Comparison of ENCODE assay signal across 21 mouse cellular contexts in the genomic region with DNA sequence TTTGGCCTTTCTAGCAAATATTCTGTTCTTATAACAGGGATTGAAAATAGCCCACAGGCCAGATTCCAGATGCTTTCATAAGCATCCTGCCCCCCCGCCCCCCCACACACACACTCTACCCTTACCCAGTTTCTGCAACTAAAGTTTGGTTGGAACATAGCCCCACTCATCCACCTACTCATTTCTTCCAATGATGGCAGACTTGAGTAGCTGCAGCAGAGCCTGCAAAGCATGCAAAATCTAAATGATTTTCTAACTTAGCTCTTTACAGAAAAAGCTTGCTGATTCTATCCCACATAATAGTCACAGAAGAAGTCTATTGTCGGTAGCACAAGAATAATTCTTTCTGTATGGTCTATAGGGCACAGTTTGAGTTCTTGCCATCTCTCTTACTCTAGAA.
"Had no signal": no experiment of that assay in that cellular context is flagged by ENCODE, and none has a peak within 500 bp of the region (broad histone marks: within the 10 kb centered on the region; RNA-seq: fewer than 3 reads in every experiment).

No protein-coding gene starts in this region.

- ATAC-seq: hindbrain, embryonic 16.5 days; inflammation-experienced regulatory T-cells, adult 6 months; intestine, embryonic 15.5 days; intestine, postnatal 0 days had no signal

- DNase-seq: gastrocnemius, postnatal 25 days; heart, adult 18-20 months; heart, postnatal 10 days; heart, postnatal 4 days; kidney, adult 18-20 months; kidney, adult 8-10 months; kidney, postnatal 4 days; liver; liver, embryonic 13.5 days had no signal

- H3K27ac ChIP-seq: heart, embryonic 10.5 days; hindbrain, embryonic 10.5 days; hindbrain, embryonic 12.5 days; hindbrain, embryonic 14.5 days; intestine, embryonic 15.5 days; limb, embryonic 10.5 days; limb, embryonic 12.5 days; liver, embryonic 13.5 days; liver, embryonic 15.5 days had no signal

- H3K4me3 ChIP-seq: heart, embryonic 10.5 days; heart, embryonic 12.5 days; hindbrain, embryonic 10.5 days; hindbrain, embryonic 12.5 days; intestine, embryonic 15.5 days; limb, embryonic 10.5 days; limb, embryonic 12.5 days; liver, embryonic 13.5 days; liver, embryonic 15.5 days had no signal
